In the genomic region with DNA sequence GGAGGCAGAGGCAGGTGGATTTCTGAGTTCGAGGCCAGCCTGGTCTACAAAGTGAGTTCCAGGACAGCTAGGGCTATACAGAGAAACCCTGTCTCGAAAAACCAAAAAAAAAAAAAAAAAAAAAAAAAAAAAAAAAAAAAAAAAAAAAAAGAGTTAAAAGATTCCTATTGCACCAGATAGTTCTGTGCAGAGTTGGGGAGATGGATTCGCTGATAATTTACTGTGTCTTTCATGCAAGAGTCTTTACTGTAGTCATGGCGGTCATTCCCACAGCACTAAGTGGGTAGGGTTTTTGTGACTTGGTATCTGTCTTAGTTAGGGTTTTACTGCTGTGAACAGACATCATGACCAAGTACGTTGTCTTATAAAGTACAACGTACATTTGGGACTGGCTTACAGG, we compare ENCODE assay signal across 1 mouse cellular context. TPM values are rescaled to one million over a fixed set of nuclear protein-coding genes. Genes with fewer than 3 reads are reported as not detected.
"Had no signal": no experiment of that assay in that cellular context is flagged by ENCODE, and none has a peak within 500 bp of the region (broad histone marks: within the 10 kb centered on the region; RNA-seq: fewer than 3 reads in every experiment).

No protein-coding gene starts in this region.

RNA-seq across cellular contexts. Expression of gene Lat, which starts 40.5 kb away (rescaled TPM):
- total RNA-seq: gastrocnemius, adult 2 months had no signal
